Mouse (Mus musculus) inflammation-experienced regulatory T-cells, adult 16 weeks (primary cell): ENCODE results near the gene Gnaz. TPM values are rescaled to one million over a fixed set of nuclear protein-coding genes. Genes with fewer than 3 reads are reported as not detected.

Experiments
- polyA plus RNA-seq: library from polyadenylated mRNA; unstranded; fragments of 100-300 nt; shearing (Covaris generic); gene quantifications from one replicate; pipeline ENCODE4 v1.2.1, GENCODE M21; 2017

Gnaz gene
- polyA plus RNA-seq, result not detected

DNA sequence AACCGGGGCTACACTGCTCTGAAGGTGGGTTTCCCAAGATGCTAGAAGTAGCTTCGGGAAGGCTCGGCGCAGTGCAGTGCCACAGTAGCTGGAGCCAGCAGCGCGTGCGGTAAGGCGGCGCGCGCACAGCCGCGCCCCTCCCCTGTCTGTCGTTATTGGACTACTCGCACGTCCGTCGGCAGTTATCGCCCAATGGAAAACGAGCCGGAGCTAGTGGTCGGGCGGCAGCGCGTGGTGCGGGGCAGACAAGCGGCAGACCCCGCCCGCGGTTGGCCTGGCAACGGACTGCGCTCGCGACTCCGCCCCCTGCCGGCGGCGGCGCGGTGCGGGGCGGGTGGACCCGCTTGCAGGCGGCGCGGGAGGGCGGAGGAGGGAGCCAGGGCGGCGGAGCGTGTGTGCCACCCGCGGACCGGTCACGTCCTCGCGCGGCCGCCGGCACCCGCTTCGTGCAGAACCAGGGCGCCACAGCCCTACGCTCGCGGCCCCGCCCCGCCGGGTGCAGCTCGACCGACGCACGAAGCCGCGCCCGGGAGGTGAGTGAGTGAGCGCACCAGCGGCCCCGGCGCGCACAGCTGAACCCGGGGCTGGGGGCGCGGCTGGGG lies at the start of gene Gnaz:
Gene Gnaz (plus strand): TSS at position 328 of the 602 bp plus-strand sequence.

DNA sequence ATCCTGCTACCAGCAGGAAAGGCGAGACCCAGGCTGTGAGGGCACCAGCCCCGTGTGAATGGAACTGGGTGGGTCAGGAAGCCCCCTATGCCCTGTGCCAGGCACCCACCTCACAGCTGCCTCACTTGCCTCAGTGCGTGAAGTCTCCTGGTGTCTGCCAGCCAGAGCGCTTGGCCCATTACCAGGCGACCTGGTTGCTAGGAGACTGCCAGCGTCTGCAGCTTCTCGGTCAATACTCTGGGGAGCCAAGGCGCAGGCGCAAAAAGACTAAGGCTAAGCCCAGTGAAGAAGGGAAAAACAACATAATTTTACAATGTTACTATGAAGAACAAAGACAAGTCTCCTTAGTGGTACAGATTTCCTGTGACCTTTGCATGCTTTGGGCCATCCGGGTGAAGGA lies 65.4 kb downstream of the Gnaz start, which contains the start of gene Rsph14:
Gene Rsph14 (minus strand): TSS at position 192 of the 400 bp plus-strand sequence.

DNA sequence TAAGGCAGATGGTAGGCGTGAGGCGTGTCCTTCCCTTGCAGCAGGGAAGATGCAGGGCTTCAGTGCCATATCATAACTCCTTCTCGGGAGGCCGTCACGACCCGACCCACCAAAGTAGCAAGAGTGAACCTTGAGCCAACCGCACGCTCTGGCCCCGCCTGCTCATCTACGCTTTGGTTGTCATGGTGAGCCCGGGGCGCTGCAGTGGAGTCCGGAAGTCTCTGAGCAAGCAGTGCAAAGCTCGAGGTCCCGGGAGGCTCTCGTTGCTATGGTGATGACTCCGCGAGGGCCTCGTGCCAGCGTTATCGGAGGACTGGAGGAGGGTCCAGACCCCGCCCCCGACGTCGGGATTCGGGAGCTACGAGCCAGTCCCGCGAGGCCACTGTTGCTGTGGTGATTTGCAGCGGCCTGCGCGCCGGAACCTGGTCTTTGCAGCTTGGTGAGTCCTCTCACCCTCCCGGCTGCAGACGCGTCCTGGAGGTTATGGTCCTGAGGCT lies 70.0 kb downstream of the Gnaz start, which contains the start of gene Rab36:
Gene Rab36 (plus strand): TSS at position 176 of the 497 bp plus-strand sequence.

DNA sequence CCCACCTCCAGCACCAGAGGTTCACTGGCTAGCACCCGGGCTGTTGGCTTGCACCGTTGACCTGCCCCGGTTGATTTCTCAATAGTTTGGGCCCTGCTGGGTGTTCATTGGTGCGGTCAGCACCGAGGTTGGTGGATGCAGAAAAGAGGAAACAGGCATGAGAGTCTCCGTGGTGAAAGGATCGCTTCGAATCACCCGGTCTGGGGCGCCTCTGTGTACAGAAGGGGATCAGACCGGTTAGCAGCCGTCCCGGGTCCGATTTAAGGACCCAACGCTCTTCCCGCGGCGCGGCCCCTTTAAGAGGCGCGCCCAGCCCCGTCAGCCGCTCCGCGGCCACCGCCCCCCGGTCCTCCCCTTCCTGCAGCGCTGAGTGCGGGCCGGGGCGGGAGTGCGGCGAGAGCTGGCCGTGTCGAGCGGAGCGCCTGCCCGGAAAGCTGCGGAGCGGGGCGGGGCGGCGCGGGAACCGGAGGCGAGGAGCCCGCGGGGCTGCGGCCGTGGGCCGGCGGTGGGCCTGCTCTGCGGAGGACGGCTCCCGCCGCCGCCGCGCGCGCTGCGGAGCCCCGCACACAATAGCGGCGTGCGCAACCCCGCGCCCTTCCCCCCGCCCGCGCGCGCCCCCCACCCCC lies 93.4 kb downstream of the Gnaz start, which contains the start of gene Bcr:
Gene Bcr (plus strand): TSS at position 376 of the 626 bp plus-strand sequence.

Other genes with a start within 250 kb of the Gnaz start
- not detected for gene Rsph14, start 65.4 kb downstream of the Gnaz start, polyA plus RNA-seq
- 2.0 TPM for gene Rab36, start 69.9 kb downstream of the Gnaz start, polyA plus RNA-seq
- gene Bcr, start 93.4 kb downstream of the Gnaz start, polyA plus RNA-seq, result 3.1 TPM
- gene Specc1l, start 244.9 kb downstream of the Gnaz start, polyA plus RNA-seq, result 36.7 TPM